Mouse (Mus musculus): Measurements from ENCODE around the gene Hdac5.

DNA sequence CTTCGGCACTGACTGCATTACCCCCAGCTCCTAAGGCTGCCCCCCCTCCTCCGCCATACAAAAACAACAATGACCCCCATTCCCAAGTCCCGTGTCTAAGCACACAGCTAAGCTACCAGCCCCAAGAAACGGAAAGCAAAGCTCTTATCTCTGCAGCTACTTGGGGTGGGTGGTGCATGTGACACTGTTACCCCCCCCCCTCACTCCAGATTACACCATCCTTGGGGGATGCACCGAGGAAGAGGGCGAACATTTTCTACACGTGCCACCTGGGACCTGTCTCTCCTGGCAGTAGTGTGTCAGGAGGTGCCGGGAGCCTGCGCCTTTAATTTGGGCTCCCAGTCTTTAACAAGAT lies 1.8 kb downstream of the Hdac5 start:
- TF ChIP-seq CTCF (IDR thresholded peaks at IDR 0.05; ENCODE audit: borderline replicate concordance, extremely low read depth, insufficient read depth, insufficient read length): no peak
- no peak for TF ChIP-seq POLR2A (IDR thresholded peaks at IDR 0.05; ENCODE audit: borderline replicate concordance, extremely low read depth, insufficient read depth, insufficient read length, poor library complexity, severe bottlenecking)
